Mouse (Mus musculus) spleen, postnatal 36 days (tissue): Measurements from ENCODE around the gene Ap5s1.
"Not testable (repeated sequence)": the region's sequence is repeated elsewhere in the genome, so short reads cannot be mapped to it uniquely, and the experiment has no call there.

ENCODE experiments used
- DNase-seq, 2 experiments: peaks; one replicate each; pipeline ENCODE4 v3.0.0; 2022; ENCODE audit warnings: low spot score in 2 of 2, mixed read lengths in 1 of 2

Gene Ap5s1

DNA sequence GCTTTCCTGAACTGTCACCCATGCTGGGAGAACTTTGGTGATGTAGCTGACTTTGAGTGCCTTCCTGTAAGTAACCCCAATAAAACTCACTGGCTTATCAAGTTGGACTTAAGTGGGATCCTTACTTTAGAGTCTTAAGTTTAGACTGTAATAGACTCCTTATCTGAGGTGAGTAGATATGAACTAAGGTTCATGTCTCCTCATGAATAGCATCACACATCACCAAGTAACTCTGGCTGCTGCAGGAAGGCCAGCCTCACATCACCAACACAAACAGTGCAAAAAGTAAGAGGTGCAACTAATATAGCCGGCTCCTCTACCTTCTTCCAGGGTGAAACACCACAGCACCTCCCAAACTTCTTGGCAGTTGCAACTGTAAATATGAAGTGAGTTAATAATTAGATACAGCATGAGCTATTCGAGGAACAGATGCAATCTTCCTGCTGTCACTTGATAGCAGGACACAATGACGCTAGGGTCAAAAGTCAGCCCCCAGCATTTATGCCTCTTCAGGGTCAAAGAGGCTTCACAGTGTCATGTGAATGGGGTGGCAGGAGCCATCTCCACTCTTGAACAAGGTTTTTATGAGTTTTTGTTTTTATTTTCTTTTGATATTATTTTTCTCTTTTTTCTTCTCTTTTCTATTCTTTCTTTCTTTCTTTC, 15.1 kb downstream of the Ap5s1 start:
- no peak for DNase-seq

DNA sequence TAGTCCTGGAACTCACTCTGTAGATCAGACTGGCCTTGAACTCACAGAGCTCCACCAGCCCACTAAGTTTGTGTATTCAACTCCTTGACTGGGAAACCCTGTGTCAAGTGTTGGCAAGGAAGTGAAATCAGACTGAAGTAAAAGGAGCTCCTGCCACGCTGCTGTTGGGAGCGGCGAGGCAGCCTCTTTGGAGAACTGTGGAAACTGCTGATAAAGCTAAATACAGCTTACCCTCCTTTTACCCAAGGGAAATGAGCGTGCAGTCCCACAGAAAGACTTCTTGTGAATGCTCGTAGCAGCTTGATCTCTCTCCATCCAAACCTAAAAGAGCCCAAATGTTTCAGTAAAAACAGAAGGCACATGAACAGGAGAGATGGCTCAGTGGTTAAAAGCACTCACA, 15.7 kb downstream of the Ap5s1 start:
- DNase-seq: peak; percentile 26 to 36

DNA sequence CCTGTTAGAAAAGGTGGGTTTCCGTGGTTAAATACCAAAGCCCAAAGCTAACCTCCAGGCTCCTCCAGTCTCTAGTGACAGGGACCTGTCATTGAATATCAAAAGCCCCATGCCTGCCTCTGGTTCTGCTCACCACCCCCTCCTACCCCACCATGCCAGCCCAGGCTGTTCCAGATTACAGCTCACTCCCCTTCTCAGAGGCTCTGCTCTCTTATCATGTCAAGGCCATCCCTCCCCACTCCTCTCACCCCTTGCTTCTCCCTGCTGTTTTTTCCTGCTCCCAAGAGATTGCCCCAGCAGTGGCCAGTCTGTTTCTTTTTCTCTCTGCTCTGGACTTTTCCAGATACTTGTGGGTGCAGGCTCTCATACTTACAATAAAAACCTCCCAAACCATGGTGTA, 16.7 kb downstream of the Ap5s1 start:
- peak; percentile 52 to 66 for DNase-seq

DNA sequence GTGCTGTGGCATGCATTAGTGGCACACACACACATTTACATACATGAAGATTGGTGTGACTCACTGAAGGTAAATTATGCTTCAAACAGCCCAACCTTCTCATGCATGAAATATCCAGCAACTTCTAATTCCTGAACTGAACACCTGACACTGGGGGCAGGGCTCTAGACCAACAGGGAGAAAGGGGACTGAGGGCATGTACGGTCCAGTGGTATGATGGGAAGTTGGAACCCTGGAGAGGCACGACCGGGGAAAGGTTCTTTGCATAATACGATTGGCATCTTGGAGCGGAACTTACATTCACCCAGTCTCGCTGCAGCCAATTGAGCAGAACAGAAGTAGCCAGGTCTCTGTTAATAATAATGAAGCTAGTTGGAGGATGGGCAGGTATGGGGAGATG, 18.3 kb downstream of the Ap5s1 start:
- no peak for DNase-seq

DNA sequence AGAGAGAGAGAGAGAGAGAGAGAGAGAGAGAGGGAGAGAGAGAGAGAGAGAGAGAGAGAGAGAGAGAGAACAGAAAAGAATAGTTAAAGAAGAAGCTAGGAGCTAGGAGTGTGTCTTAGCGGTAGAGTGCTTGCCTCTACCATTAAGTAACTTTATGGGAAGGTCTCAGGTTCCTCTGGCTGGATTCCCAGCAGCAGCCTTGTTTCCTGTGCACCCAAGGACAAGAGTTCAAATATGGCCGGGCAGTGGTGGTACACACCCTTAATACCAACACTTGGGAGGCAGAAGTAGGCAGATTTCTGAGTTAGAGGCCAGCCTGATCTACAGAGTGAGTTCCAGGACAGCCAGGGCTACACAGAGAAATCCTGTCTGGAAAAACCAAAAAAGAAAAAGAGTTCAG, 19.8 kb downstream of the Ap5s1 start:
- not testable (repeated sequence) for DNase-seq

DNA sequence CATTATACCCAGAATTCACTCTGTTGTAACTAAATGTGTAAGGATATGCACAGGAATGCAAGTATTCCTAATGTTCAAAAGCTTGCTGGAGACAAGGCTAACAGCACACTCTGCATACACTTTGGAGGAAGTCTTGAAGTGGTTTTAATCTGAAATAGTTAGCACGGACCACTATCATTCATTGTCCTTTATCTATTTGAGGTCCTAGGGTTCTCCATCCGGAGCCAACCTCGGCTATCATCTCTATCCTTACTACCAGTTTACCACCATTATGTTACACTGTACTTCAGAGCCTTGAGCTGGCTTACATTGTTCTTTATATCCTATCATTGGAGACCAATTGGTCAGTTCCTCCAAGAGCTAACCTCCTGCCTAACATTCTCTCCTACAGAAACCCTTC, 20.4 kb downstream of the Ap5s1 start:
- DNase-seq: no peak

DNA sequence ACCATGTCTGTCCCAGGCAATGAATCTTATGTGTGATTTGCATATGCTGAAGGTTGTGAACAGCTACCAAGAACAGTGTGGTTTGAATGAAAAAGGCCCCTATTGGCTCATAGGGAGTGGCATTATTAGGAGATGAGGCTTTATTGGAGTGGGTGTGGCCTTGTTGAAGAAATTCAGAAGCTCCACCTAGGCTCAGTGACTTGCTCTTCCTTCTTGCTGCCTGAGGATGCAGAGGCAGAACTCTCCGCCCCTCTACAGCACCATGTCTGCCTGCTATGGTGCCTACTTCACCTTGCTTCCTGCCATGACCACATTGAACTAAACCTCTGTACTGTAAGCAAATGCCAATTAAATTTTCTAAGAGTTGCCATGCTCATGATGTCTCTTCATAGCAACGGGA, 25.7 kb downstream of the Ap5s1 start:
- peak; percentile 51 to 64 for DNase-seq

DNA sequence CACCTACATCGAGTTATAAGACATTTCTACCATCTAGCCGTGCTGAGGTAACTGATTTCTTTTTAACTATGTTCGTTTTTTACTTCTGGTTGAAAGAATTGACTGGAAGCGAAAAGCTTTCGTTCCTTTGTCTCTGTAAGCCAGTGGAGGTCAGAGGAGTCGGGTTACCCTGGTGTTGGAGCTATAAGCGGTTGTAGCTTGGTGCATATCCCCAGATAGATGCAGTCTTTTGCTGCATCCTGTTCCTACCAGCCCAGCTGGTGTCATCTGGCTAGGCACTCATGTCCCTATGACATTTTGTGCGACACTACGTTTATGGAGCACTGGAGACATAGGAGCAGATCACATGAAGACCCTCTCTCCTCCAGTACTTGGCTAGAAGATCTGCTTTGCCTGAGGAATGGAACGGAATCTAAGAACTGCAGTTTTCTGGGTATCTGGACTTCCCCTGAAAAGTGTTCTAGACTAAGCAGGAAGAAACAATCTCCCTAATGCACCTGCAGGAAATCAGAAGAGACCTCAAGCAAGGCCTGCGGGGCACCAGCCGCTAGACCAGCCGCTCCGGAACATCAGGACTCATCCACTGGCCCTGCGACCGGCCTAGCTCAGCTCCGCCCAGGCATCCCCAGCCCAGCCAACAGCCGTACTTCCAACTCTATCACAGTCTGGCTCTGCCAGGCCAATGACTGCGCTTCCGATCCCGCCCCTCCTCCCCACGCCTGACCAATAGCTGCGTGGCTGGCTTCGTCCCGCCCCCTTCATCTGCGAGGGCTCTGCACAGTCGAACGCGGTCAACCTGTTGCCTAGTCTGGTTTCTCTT, 26.6 kb downstream of the Ap5s1 start, which contains the start of gene Mavs:
Mavs (plus strand) TSS at position 757 of the 820 bp plus-strand sequence.
- peak; percentile 97 for DNase-seq

DNA sequence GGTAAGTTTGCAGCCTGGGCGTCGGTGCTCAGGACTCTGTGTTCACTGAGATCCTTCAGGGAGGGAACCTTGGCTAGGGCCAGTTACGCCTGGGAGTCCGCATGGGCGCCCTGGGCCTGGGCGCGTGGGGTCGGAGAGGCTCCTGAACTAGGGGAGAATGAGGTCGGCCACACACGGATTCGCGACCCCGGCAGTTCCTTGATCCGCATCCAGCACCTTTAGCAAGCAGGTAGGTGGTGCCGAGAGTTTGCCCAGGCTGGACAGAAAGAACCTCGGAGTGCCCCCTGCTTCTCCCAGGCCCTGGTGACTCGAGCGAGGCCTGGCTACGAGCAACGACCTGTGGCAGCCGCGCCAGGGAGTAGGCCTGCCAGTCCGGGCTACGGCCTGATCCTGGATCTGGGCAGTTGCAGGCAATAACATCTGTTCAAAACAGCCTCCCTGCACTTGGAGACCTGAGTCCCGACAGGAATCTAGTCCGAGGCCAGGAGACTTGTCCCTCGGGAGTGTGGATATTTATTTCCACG, 27.3 kb downstream of the Ap5s1 start:
- DNase-seq: no peak

DNA sequence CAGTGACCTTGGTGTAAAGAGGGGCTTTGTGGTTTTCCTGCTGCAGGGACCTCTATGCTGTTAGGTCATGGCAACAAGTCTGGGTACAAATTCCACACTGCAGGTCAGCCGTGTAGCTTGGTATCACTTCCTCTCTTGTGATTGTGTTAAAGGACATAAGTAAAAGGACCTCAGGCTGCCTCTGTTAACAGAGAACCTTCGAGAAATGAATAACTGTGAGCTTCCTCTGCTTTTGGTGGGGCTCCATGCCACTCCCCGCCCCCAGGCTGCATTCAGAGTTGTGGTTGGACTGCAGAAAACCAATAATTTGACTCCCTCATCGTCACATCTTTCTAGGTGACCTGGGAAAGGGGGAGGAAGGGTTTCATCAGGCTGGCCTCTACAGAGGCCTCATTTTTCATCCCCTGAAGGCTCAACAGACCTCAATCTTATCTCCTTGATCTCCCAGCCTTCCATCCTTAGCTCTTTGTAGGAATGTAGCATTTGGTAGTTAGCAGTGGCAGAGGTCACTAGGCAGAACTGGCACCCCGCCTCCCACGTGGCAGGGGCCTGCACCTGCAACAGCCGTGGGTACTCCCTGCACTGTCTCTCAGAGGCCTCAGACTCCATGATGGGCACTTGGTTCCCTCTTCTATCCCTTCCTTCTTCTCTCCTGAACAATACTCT, 28.2 kb downstream of the Ap5s1 start:
- peak; percentile 70 to 71 for DNase-seq

DNA sequence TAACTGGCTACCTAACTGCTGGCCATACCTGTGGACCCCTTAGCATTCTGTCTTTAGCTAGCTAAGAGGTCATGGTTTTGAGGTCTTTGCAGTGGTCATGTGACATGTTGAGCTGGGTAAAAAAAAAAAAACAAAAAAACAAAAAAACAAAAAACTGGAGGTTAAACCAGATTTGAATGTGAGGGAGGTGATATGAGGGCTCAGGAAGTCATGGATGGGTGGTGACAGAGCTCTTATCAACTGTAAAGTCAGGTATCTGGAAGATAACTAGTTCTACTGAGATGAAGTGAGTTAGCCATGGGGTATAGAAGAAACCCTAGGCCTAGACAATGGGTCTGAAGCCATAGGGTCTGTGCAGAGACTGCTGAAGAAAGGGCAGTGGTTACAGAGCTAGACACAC, 35.3 kb downstream of the Ap5s1 start:
- no peak for DNase-seq

DNA sequence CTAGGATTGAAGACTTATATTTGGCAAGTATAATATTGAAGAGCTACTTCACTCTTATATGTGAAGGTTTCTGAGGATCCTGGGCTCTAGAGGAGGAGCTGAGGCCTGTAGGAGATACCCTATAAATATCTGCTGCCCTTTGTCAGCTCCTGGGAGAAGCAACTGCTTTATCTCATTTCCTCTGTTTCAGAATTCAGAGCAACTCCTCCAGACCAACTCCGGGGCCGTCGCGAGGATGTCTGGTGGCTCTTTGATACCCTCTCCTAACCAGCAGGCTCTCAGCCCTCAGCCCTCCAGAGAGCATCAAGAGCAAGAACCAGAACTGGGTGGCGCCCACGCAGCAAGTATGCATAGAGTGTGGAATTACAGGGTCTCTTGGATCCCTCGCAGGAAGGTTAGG, 36.1 kb downstream of the Ap5s1 start:
- no peak for DNase-seq

DNA sequence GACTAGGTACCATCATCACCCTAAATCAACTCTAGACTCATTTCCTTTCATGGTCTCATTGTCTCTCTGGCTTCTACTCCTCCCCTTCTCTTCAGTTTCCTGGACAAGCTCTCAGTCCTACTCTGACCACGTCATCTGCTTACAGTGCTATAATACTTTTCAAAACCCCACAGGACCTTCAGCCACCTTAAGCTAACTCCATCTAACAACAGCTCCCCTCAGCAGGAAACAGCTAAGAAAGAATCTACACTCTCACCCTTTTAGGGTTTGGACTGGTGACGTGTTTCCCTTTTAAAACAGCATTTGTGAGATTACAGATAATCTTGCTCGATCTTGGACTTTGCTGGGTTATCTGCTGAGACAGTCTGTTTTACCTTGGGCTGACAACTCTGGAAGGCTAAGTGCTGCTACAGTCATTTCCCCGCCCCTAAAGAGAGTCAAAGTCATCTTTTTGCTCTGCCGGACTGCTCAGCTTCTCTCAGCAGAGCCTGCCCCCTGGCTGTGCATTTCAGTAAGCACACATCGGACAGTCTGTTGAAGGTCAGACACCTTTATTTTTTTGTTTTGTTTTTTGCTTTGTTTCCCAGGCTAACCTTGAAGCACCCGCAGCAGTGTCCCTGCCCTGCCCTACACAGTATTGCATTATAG, 46.9 kb downstream of the Ap5s1 start:
- DNase-seq: peak; percentile 66 to 74

DNA sequence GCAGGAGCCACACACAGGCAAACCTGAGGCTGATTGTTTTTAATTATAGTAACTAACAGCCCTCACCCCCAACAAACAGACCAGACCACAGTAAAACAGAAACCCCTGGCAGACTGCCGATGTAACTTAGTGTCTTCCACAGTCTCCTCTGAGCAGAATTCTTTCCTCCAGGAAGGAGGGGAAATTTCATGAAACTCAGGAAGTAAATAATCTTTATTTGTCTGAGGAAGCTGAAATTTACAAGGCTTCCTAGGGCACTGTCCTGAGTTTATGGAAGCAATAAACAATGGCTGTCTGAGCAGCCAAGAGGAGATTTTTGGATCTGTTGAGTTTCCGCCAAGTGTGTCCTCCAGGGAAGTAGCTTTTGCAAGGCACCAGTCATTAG, 47.4 kb downstream of the Ap5s1 start:
- no peak for DNase-seq

DNA sequence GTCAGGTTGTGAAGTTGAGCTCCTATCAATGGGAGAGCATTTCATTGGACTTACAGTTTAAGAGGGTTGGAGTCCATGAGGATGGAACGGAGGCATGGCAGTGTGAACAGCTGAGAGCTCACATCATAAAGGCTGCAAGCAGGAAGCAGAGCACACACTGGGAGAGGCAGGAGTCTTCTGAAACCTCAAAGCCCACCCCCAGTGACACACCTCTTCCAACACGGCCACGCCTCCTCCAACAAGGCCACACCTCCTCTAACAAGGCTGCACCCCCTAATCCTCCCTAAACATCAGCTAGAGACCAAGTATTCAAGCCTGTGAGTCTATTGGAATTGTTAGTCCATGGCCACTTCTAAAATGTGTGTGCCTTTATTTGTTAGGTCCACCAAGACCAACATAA, 48.9 kb downstream of the Ap5s1 start:
- DNase-seq: no peak

DNA sequence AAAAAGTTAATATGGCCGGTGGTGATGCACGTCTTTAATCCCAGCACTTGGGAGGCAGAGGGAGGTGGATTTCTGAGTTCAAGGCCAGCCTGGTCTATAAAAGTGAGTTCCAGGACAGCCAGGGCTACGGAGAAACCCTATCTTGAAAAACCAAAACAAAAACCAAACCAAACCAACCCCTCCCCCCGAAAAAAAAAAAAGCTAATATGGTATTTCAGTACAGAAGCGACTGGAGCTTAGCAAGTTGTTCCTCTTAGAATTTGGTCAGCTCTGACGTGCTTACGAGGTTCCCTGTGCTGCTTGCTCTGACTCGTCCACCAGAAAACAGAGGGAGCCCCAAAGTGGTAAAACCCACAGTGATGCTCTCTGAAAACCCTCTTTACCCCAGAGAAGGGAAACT, 51.8 kb downstream of the Ap5s1 start:
- DNase-seq: no peak

DNA sequence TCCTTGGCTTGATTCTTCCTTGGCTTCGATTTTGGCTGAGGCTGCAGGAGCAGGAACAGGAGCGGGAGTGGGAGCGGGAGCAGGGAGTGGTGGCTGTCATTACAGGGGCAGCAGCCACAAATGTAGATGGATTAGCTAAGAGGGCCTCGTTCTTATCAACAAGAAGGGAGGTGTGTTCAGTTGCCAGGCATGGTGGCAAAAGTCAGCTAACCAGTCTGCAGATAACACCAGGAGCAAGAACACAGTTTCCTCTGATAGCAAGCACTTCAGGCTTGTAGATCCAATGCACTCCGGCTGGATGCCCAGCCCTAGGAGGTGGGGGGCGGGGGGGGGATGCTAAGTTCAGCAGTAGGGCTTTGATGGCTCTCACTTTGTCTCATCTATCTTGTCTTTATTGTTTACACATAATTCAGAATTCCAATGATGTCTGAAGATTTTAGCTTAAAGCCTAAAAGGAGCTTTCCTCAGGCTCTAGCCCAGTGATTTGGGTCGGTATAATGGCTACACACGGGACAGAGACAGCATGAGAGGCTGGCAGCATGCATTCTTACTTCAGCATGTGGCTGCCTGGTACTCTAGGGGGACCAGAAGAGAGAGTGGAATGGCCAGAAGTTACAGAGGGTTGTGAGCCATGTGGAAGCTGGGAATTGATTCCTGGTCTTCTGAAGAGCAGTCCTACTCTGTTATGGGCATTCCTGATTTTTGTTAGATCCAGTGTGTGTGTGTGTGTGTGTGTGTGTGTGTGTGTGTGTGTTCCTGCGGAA, 53.8 kb downstream of the Ap5s1 start:
- DNase-seq: peak; percentile 11 to 31

DNA sequence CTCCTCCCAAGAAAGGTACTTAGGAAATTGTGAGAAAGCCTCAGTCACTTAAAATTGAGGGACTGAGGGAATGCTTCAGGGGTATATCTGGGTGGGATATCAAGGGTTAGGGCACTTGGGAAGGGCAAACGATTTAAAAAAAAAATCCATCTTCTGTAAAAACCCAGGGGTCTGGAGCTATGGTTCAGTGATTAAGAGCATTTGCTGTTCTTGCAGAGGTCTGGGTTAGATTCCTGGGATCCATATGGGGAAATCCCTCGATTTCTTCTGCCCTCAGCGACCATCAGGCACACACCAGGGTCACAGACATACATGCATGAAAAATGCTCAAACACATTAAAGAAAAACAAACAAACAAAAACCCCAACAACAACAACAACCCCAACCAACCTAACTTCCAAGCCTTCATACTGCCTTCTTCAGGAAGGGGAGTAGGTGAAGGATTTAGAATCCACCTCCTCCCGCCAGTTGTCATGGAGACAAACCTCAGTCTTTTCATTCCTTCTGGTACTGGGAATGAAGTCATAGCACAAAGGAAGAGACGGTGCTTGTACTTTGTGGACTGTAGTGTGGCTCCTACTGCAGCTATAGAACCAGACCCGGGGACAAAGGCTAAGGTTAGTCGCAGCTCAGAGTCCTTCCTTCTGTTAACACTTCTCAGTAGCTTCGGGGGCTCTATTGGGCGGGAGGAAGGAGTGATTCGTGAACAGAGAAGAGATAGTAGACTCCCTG, 54.8 kb downstream of the Ap5s1 start:
- no peak for DNase-seq

DNA sequence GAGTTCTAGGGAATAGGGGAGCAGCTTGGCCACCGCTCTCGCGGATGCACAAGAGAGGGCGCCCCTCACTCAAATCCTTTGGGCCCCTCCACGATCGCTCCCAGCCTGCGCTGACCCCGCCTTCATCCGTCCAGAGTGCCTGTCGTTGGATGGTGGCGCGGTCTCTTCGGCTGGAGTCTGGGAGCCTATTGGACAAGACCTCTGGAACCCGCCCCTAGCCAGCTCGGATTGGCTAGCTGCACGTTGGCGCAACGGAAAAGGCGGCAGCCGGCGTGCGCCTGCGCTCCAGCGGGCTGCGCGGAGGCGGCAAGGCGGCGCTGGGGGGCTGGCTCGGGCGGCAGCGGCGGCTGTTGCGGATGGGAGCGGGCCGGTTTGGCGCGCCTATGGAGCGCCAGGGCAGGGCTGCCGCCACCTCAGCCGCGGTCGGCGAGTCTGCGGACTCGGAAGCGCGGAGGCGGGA, 55.4 kb downstream of the Ap5s1 start, which contains the start of gene Pank2:
Pank2 (plus strand) TSS at position 283 of the 460 bp plus-strand sequence.
- peak; percentile 97 to 98 for DNase-seq
